Mouse (Mus musculus): ENCODE data around the gene Spata32. TPM values are rescaled to one million over a fixed set of nuclear protein-coding genes. Genes with fewer than 3 reads are reported as not detected.

The Spata32 gene
- total and polyA plus RNA-seq, 2 experiments from 2014 or later = 1.5 to 1.6 TPM

DNA sequence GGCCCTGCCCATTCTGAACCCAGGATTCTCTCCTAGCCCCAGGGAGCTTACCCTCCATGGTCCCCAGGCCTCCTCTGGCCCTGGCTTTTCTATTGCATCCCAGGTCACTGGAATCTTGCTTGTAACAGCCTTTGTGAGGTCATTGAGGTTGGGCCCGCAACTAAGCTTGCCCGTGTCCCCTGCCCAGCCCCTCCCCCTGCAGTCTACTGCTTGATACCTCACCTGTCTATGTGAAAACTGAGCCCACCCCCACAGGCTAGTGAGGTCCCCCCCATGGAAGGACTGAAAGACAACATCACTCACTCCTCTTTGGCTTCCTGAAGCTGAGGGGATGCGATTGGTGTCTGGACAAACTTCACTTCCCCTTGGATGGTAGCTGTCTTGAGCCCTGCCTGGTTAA is 9.8 kb downstream of the Spata32 start, which contains the start of gene 1700023F06Rik:
Gene 1700023F06Rik, minus strand, starts transcription at position 101 of the 400 bp plus-strand sequence.
- no peak within 1 kb of the TSS for H3K4me2 ChIP-seq (ENCODE audit: low read depth, low read length)
- DNase-seq (ENCODE audit: low spot score) (no peak), ATAC-seq (no peak)
- no peaks in the 10 kb centered on the region for H3K9me3 ChIP-seq (ENCODE audit: low read length)
- WGBS = 88% methylated on average over 3 of the region's 3 CpGs
- H3K9ac ChIP-seq (replicated peaks; ENCODE audit: low read length) = no peak within 1 kb of the TSS
- no peaks in the 10 kb centered on the region for H3K27me3 ChIP-seq (ENCODE audit: insufficient read depth, low read length)
- H3K27ac ChIP-seq = no peak within 1 kb of the TSS
- no peak within 1 kb of the TSS for H3K4me3 ChIP-seq (ENCODE audit: low read length)
- no peak for TF ChIP-seq CTCF (IDR thresholded peaks at IDR 0.05; ENCODE audit: low read depth)
- H3K4me1 ChIP-seq (ENCODE audit: insufficient read depth, low read length) = no peaks in the 10 kb centered on the region
- H3K36me3 ChIP-seq (ENCODE audit: insufficient read depth, low read length) = no peaks in the 10 kb centered on the region

- Histone ChIP-seq H3K4me3 (ENCODE audit: low read length) (no peak overlapping the region), H3K27me3 (ENCODE audit: insufficient read depth, low read length) (no peaks in the 10 kb centered on the region)
These were observed 12.0 kb downstream of the Spata32 start for GRCm38 (mm10) chr11:103206203-103206602.

GRCm38 (mm10) chr11:103202376-103202775 is 15.9 kb downstream of the Spata32 start:
- DNase-seq (ENCODE audit: low spot score) = no peak
- no peaks in the 10 kb centered on the region for H3K27me3 ChIP-seq (ENCODE audit: insufficient read depth, low read length)
- H3K4me2 ChIP-seq (ENCODE audit: low read depth, low read length) = no peak overlapping the region
- no peak overlapping the region for H3K9ac ChIP-seq (replicated peaks; ENCODE audit: low read length)
- H3K9me3 ChIP-seq (ENCODE audit: low read length) = no peaks in the 10 kb centered on the region
- H3K27ac ChIP-seq = no peak overlapping the region
- H3K36me3 ChIP-seq (ENCODE audit: insufficient read depth, low read length) = no peaks in the 10 kb centered on the region
- ATAC-seq = no peak
- no peak overlapping the region for H3K4me3 ChIP-seq (ENCODE audit: low read length)
- peaks cover 24% of the 10 kb centered on the region for H3K4me1 ChIP-seq (ENCODE audit: insufficient read depth, low read length)
- no peak for TF ChIP-seq CTCF (IDR thresholded peaks at IDR 0.05; ENCODE audit: low read depth)

More at GRCm38 (mm10) chr11:103206203-103206602, 12.0 kb downstream of the Spata32 start:
- ATAC-seq (no peak), DNase-seq (ENCODE audit: low spot score) (no peak)
- Histone ChIP-seq H3K4me2 (ENCODE audit: low read depth, low read length) (no peak overlapping the region), H3K36me3 (ENCODE audit: insufficient read depth, low read length) (no peaks in the 10 kb centered on the region), H3K27ac (no peak overlapping the region), H3K4me1 (ENCODE audit: insufficient read depth, low read length) (peaks cover 5% of the 10 kb centered on the region; the same call in 1 of the 2 replicates), H3K9me3 (ENCODE audit: low read length) (no peaks in the 10 kb centered on the region), H3K9ac (replicated peaks; ENCODE audit: low read length) (no peak overlapping the region)
- WGBS = 96% methylated on average over 6 of the region's 6 CpGs
- TF ChIP-seq CTCF (IDR thresholded peaks at IDR 0.05; ENCODE audit: low read depth) = no peak

DNA sequence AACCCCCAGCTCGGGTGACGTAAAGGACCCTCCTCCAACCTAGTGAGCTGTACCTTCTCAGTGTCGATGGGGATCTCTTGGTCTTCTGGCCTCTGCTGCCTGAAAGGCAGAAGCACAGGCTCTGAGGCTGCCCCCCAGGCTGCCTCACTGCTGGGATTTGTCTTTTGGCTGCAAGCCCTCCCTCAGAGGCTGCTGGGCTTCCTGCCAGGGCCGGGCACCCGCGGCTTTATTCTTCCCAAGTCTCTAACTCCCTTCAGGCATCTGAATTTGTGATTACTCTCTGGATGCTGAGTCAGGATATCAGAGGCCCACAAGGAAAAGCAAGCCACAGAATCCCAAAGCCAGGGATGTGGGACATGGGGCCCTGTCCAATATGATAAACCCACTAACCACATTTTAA is 16.6 kb downstream of the Spata32 start:
- Histone ChIP-seq H3K27me3 (ENCODE audit: insufficient read depth, low read length) (0 out of 2 replicates have a peak, but pooled peaks cover 4% of the 10 kb centered on the region), H3K4me1 (ENCODE audit: insufficient read depth, low read length) (peaks cover 24% of the 10 kb centered on the region), H3K36me3 (ENCODE audit: insufficient read depth, low read length) (no peaks in the 10 kb centered on the region), H3K4me2 (ENCODE audit: low read depth, low read length) (no peak overlapping the region), H3K27ac (no peak overlapping the region), H3K9me3 (ENCODE audit: low read length) (no peaks in the 10 kb centered on the region), H3K4me3 (ENCODE audit: low read length) (no peak overlapping the region), H3K9ac (replicated peaks; ENCODE audit: low read length) (no peak overlapping the region)
- TF ChIP-seq CTCF (IDR thresholded peaks at IDR 0.05; ENCODE audit: low read depth) = peak; percentile 38
- DNase-seq (ENCODE audit: low spot score) = peak; percentile 77
- 13% methylated on average over 6 of the region's 6 CpGs for WGBS
- peak; percentile 52; the same call in 1 of the 2 replicates for ATAC-seq

- Histone ChIP-seq H3K9ac (replicated peaks; ENCODE audit: low read length) (peak overlapping the region; percentile 67), H3K9me3 (ENCODE audit: low read length) (no peaks in the 10 kb centered on the region), H3K4me3 (ENCODE audit: low read length) (peak overlapping the region; percentile 43), H3K27ac (peak overlapping the region; percentile 68), H3K4me1 (ENCODE audit: insufficient read depth, low read length) (peaks cover 24% of the 10 kb centered on the region), H3K27me3 (ENCODE audit: insufficient read depth, low read length) (0 out of 2 replicates have a peak, but pooled peaks cover 4% of the 10 kb centered on the region), H3K36me3 (ENCODE audit: insufficient read depth, low read length) (no peaks in the 10 kb centered on the region; the same call in 1 of the 2 replicates), H3K4me2 (ENCODE audit: low read depth, low read length) (peak overlapping the region; percentile 91)
- DNase-seq (ENCODE audit: low spot score) = peak; percentile 85
- ATAC-seq = peak; percentile 77
- no peak for TF ChIP-seq CTCF (IDR thresholded peaks at IDR 0.05; ENCODE audit: low read depth)
- 2% methylated on average over 59 of the region's 59 CpGs for WGBS
These were observed 19.1 kb downstream of the Spata32 start for GRCm38 (mm10) chr11:103198911-103199803.

GRCm38 (mm10) chr11:103198339-103198738 is 19.9 kb downstream of the Spata32 start:
- Histone ChIP-seq H3K27me3 (ENCODE audit: insufficient read depth, low read length) (0 out of 2 replicates have a peak, but pooled peaks cover 4% of the 10 kb centered on the region), H3K27ac (no peak overlapping the region), H3K4me1 (ENCODE audit: insufficient read depth, low read length) (peaks cover 24% of the 10 kb centered on the region), H3K4me3 (ENCODE audit: low read length) (no peak overlapping the region), H3K36me3 (ENCODE audit: insufficient read depth, low read length) (no peaks in the 10 kb centered on the region; the same call in 1 of the 2 replicates), H3K9me3 (ENCODE audit: low read length) (no peaks in the 10 kb centered on the region), H3K4me2 (ENCODE audit: low read depth, low read length) (peak overlapping the region; percentile 91), H3K9ac (replicated peaks; ENCODE audit: low read length) (no peak overlapping the region)
- no peak for DNase-seq (ENCODE audit: low spot score)
- no peak for TF ChIP-seq CTCF (IDR thresholded peaks at IDR 0.05; ENCODE audit: low read depth)
- no peak for ATAC-seq
- 14% methylated on average over 16 of the region's 16 CpGs for WGBS
